Mouse (Mus musculus) CH12.LX (cell line): ENCODE results near the gene Fiz1.
"Not testable (repeated sequence)": the region's sequence is repeated elsewhere in the genome, so short reads cannot be mapped to it uniquely, and the experiment has no call there.

Source experiments
- CTCF ChIP-seq, 2 experiments: IDR thresholded peaks in 1 of 2; conservative IDR thresholded peaks in 1 of 2; 2 replicates each; pipeline ENCODE4 v1.5.1; 2011 to 2012; ENCODE audit warnings: low read depth in 2 of 2, low read length in 2 of 2, improper control_type of control experiment in 1 of 2, inconsistent platforms in 1 of 2, mild to moderate bottlenecking in 1 of 2, moderate library complexity in 1 of 2
- GABPA ChIP-seq: IDR thresholded peaks from 2 replicates; pipeline ENCODE4 v1.6.1; 2012; ENCODE audit warnings: low read depth, low read length, improper control_type of control experiment, inconsistent platforms; ENCODE audit not compliant: insufficient replicate concordance
- MAX ChIP-seq: IDR thresholded peaks from 2 replicates; pipeline ENCODE4 v1.6.1; 2011; ENCODE audit warnings: low read length, improper control_type of control experiment
- POLR2A ChIP-seq: IDR thresholded peaks from 2 replicates; pipeline ENCODE4 v1.6.1; 2011; ENCODE audit warnings: low read depth, mild to moderate bottlenecking, improper control_type of control experiment, low read length
- POLR2AphosphoS2 ChIP-seq: IDR thresholded peaks from 2 replicates; pipeline ENCODE4 v1.6.1; 2011; ENCODE audit warnings: low read depth, low read length, improper control_type of control experiment
- USF1 ChIP-seq: IDR thresholded peaks from 2 replicates; pipeline ENCODE4 v1.6.1; 2014; ENCODE audit warnings: low read depth, mild to moderate bottlenecking, inconsistent platforms, low read length, improper control_type of control experiment
- ZC3H11A ChIP-seq: IDR thresholded peaks from 2 replicates; pipeline ENCODE4 v1.6.1; 2012; ENCODE audit warnings: low read depth, mild to moderate bottlenecking, inconsistent platforms, low read length, improper control_type of control experiment

DNA sequence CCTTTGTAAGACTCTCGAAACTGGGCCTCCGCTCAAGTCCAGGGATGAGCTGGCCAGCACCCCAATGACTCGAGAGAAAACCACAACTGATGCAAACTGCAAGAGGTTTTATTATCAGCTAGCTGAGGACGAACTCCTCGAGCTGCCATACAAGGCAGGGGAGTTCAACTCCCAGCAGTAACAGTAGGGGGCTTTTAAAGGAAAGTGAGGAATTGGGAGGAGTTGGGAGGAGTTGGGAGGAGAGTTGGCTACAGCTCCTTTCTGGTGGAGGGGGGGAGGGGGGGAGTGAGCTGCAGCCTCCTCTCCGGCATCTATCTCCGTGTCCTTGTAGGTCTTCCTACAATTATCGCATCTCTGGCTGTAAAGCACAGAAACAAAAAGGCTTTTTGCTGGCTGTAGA, 11.6 kb downstream of the Fiz1 start:
- TF ChIP-seq MAX; POLR2A; ZC3H11A; POLR2AphosphoS2; CTCF (conservative IDR thresholded peaks at IDR 0.05 in 1 of 2, IDR thresholded peaks at IDR 0.05 in 1 of 2; ENCODE audit: low read depth in 2 of 2, low read length in 2 of 2); USF1; GABPA: not testable (repeated sequence)
